Mouse (Mus musculus): Measurements from ENCODE around the gene Cnot2.
"Not testable (repeated sequence)": the region's sequence is repeated elsewhere in the genome, so short reads cannot be mapped to it uniquely, and the experiment has no call there.

The Cnot2 gene

DNA sequence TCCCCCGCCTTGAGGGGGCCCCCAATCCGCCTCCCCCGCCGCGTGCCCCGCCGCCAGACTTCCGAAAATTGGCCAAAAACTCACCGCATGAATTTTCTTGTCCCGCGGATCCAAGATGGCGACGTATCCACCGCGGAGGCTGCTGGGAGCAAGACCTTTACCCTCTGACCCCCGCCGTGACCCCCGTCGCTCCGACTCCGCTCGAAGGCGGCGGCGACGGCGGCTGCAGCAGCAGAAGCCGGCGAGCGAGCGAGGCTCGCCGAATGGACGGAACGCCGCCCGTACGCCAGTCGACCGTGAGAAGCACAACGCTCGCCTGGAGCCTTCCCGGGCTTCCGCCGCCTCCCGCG is at the start of gene Cnot2:
Gene Cnot2, minus strand, starts transcription at position 143 of the 350 bp plus-strand sequence.
- DNase-seq, result peak; percentile 92

DNA sequence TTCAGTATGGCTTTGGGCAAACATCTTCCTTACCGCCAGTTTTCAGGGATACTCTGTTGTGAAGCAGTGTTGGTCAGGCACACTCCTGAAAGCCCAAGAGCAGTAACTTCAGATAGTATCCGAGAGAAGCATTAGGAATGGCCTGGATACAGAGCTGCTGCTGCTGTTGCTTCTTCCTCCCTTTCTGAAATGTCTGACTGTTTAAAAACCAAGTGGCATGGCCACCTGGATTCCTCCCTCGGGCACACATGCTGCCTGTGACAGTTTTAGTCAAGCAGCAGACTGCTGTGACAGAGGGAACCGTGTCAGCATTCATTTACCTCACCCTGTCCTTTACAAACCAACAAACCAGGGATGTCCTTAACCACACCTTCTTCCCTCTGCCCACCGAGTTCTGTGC is 47.6 kb upstream of the Cnot2 start:
- DNase-seq, result no peak

DNA sequence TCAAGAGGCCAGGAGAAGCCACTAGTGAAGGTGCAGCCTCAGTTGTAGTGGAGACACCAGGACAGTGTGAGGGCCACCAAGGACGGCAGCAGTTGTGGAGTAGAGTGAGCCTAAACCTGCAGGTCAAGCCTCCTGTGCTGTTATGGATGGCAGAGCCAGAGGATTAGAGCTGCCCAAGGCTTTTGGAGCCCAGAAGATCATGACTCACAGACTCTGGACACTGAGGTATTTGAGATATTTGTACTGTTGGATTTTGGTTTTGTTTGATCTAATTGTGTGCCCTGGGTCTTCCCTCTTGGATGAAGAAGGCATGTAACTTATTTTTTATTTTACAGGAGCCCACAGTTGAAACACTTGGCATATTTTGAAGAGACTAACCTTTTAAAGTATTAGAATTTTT is 44.7 kb upstream of the Cnot2 start:
- no peak for DNase-seq

DNA sequence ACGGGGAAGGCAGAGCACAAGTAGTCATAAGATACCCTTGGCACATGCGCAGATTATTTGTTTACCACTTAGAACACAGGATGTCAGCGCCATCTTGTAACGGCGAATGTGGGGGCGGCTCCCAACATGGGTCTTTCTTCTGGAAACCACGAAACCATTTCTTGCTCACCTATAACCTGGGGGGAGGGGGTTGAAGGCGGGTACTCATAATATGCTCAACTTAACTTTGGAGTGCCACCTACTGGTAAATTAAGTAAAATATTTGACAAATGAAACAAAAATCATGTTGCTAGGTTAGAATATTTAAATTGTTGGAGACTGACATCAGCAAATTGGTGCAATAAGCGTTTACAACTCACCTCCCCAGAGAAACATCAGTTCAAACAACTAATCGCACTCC is 31.9 kb upstream of the Cnot2 start:
- DNase-seq, result peak; percentile 45 to 71

DNA sequence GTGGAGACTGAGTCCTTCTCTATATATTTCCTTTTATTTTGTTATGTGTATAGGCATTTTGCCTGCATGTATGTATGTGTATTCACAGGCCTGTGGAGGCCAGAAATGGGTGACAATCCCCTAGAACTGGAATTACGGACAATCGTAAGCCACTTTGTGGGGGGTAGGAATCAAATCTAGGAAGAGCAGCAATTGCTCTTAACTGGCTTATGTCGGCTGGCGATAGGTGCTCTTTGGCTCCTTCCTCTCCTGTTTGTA is 23.5 kb upstream of the Cnot2 start:
- DNase-seq, result no peak

DNA sequence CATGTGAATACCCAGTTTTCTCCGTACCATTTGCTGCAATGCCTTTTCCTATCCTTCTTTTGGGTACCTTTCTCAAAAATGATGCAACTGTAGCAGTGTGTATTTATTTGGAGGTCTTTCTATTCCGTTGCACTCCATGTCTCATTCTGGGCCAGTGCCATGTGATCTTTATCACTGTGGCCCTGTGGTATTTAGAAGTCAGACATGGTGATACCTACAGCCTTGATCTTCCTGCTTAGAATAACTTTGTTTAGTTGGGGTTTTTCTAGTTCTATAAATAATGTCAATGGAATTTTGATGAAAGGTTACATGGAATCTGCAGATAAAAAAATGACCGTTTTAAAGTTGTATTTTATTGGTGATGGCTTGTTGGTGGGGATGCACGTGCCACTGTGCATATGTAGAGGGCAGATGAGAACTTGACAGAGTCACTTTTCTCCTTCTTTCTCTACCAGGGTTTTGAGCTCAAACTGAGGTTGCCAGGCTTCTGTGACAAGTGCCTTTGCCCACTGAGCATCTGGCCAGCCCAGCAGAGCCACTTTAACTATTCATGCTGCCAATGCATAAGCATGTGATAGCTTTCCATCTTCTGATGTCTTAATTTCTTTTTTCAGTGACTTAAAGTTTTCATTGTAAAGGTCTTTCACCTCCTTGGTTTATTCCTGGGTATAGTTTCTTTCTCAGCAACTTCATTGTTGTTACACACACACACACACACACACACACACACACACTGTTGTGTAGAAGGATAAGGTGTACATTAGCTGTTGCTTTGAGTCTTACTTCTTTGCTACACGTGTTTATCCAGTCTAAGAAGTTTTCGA is 23.0 kb upstream of the Cnot2 start:
- DNase-seq, result no peak

DNA sequence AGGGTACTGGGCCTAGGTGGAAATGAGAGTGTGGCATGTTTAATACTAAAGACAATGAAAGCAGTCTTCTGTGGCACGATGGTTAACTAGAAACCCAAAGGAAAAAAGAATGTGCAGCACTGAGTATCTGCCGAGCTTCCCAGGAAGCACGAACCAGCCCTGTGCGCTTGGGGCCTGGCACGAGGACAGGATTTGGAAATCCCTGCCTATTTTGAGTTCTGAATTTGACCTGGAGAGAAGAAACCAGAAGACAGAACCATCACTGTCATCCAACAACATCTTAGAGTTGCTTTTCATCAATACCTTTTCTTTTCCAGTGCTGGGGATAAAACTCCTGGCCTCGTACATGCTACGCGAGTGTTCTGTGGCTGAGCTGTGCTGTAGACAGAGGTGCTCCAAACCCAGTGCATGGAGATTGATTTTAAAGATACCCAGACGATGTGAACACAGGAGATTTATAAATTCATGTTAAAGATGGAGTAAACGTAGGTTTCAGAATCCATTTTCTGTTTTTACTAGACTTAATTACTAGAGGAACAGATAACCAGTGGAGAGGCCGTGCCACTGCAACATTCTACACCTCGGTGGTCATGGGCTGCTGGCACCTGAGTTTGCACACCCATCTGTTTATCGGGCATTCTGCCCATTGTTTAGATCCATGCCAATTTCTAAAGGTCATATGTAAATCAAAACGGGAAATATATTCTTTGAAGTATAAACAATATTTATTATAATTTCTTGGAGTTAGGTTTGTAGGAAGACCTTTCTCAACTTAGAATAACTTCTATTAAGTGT is 17.9 kb upstream of the Cnot2 start:
- no peak for DNase-seq

DNA sequence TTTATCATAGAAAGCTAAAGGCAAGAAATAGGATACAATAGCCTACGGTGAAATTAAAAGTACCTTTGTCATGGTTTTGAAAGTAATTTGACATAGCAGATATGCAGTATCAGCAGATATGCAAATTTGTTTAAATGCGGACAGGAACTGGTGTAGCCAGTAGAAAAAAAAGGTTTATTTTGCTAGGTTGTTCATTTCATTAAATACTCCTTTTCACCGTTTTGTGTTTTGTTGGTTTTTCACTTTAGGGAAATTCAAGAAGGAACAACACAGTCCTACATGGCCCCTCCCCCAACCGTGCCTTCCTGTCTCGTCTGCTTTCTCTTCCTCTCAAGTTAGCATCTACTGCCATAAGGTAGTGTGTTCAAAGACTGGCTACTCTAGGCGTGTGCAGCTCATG is 1.4 kb upstream of the Cnot2 start:
- DNase-seq, result peak; percentile 61 to 70

DNA sequence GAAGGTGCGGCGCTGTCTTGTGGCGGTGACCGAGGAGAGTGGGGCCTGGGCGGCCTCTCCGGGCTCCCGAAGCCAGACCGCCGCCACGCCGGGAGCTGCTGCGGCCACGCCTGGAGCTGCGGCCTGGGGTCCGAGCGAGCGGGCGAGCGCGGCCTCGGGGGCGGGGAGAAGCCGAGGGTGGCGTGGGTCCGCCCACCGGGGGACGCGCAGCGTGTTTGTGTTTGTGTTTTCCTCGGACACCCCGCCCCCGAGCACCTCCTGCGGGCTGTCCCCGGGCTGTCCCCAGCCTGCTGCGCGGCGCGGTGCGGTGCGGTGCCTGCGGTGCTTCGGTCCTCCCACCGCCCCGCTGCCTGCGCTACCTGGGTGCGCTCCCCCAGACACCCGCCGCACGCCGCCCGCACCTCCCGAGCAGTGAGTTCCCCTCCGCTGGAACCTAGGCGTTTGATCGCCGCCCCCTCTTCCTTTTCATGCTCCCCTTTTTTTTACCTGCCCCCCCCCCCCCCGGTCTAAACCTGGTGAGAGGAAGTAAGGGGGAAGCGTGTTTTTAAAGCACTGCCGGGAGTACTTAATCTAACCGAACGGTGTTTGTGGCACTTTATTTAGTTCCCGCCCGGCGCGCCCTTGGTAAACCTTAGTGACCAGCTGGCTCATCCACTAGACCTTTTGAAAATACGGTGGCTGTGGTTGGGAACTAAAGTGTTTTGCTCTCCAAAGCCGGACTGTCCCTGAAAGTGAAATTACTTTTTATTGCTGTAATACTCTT is 589 bp upstream of the Cnot2 start:
- peak; percentile 72 to 82 for DNase-seq

DNA sequence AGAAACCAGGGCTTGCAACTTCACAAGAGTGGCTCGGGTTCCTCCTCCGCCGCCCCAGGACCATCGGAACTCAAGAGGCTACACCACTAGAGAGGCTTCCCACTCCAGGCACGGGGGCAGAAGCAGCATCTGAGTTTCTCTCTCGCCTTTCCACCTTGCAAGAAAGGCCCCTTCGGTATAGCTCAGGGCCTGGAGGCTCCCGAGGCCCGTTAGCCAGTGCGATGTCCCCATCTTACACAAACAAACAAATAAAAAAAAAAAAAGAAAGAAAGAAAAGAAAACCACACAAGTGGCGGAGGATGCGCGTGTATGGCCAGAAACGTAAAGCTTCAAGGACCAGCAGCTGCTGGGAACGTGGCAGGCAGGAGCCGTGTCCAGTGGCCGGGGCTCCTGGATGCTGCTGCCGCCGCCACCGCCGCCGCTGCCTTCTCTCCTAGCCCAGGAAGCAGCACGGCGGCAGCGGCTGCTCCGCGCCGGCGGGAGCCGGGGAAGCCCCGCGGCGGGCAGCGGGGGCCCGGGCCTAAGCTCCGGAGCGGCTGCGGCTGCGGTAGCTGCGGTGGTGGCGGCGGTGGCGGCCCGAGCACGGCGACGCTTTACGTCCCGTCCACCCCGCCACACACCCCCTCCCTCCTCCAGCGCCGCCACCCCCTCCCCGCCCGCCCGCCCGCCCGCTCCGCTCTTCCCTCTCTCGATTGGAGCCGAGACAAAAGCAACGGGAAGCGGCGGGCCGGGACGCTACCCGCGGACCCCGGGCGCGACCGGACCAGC is 536 bp downstream of the Cnot2 start:
- DNase-seq, result peak; percentile 59 to 68

DNA sequence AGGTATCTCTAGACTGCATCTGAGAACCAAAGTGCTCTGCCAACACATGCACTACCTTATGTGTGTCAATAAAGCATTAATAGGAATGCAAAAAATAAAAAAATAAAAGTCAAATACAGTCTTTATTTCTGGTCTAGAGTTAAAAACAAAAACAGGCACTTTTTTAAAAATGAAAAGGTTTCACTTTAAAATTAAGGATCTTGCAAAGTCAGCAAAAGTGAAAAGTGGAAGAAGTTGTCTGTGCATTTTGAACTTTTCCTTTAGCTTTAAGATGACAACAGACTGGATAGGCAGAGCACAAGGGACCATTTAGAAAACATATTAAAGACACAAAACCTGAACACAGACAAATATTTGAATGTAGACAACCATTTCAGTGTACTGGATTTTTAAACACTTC is 1.8 kb downstream of the Cnot2 start:
- DNase-seq, result no peak

DNA sequence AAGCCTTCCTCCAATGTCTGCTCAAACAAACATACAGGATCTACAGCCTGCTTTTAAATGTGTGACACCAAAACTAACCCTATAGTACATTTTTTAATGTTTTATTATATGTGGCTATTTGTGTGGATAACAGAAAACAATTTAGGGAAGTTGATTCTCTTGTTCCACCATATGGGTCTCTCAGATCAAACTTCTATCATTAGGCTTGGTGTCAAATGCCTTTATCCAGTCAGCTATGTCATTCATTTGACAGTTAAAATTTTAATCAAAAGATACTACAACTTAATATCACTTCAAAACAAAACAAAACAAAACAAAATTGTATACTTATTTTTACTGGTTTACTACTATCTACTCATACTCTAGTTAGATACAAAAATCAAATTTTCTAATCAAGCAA is 2.9 kb downstream of the Cnot2 start:
- DNase-seq, result no peak

DNA sequence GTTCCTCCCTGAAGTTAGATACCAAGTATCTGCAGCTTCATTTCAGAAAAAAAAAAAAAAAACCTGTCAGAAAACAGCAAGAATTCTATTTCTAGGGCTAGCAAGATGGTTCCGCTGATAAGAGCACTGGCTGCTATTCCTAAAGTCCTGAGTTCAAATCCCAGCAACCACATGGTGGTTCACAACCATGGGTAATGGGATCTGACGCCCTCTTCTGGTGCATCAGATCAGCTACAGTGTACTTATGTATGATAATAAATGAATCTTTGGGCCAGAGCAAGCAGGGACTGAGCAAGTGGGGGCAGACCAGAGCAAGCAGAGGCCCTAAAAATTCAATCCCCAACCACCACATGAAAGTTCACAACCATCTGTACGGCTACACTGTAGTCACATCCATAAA is 4.1 kb downstream of the Cnot2 start:
- DNase-seq, result no peak

DNA sequence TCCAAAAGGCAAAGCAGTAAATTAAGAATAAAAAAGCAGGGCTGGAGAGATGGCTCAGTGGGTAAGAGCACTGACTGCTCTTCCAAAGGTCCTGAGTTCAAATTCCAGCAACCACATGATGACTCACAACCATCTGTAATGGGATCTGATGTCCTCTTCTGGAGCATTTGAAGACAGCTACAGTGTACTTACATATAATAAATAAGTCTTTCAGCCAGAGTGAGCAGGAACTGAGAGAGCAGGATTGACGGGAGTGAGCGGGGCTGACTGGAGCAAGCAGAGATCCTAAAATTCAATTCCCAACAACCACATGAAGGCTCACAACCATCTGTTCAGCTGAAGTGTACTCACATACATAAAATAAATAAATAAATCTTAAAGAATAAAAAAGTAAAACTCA is 5.2 kb downstream of the Cnot2 start:
- not testable (repeated sequence) for DNase-seq

DNA sequence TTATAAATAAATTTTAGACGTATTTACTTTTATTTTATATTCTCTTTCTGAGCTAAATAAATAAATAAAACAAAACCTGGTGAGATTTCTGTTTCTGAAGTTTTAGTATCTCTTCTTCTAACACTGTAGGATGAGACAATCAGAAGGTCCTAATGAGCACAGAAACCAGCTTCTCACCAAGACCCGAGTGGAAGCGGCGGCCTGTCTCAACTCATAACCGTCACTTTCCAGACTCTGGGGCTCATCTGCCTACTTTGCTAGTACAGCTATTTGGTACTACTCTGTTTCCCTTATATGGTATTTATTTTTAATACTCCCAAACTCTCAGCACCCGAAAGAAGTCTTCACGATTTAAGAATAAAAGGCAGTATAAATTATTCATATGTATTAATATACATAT is 10.8 kb downstream of the Cnot2 start:
- DNase-seq, result no peak

DNA sequence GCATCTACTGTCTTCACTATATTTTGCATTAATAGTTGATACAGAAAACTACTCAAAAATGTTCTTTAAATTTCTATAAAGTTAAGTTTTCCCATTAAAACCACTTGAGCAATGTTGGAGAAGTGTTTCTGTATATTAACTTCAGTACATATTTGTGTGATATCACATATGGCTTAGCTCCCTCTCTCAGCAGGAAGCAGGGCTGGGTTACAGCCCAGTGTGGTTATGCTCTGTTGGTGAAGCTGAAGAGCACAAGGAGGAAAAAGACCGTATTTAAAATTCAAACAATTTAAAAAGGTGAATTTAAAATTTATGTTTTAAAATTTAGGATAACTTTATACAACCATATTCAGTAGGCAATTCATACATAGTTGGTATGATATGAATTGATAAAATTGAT is 12.8 kb downstream of the Cnot2 start:
- DNase-seq, result peak in 1 of 2 experiments; percentile 28

DNA sequence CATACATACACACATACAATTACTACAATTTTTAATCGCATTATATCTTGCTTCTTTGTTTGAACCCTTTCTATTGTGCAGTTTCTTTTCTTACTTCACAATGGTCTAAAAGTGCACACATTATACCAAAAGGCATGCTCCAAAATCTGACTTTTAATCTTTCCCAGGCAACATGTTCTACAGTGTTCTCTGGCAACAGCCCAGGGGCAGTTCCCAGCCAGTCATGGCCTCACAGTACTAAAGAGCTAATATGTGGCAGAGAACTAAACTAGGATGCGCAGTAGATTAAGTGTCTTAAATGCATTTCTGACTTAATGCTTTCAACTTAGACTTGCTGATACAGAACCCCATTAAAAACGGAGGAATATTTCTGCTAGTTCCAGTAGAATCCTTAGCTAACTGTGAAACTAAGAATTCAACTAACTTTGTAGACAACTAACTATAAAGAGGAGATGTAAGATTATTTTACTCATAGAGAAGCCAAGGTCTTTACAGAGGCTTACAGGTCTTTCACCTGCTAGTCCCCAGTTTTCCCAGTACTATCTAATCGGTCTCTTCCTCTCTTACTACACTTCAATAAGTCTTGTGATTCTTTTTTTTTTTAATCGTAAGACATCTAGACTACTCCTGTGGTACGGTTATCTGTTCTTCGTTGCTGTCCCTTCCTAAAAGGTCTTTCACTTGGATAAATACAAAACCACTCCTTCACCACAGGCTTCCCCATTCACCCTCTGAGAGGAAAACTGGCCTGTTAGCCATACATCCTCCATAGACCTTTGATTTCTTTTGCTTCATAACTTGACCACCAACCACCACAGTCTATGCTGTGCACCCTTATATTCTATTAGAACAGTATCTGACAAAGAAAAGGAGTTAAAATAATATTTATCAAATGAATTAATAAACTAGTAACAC is 13.6 kb downstream of the Cnot2 start:
- DNase-seq, result no peak

DNA sequence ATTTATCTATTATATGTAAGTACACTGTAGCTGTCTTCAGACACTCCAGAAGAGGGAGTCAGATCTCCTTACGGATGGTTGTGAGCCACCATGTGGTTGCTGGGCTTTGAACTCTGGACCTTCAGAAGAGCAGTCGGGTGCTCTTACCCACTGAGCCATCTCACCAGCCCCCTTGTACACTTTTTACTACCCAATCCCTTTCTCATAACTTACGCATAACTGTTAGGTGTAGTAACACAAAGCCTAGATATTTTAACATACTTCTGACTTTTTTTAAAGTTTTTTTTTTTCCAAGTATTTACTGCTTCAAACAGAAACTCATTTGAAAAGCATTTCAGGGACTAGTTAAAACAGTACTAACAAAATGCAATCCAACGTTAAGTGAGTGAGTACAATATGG is 14.8 kb downstream of the Cnot2 start:
- DNase-seq, result not testable (repeated sequence)

DNA sequence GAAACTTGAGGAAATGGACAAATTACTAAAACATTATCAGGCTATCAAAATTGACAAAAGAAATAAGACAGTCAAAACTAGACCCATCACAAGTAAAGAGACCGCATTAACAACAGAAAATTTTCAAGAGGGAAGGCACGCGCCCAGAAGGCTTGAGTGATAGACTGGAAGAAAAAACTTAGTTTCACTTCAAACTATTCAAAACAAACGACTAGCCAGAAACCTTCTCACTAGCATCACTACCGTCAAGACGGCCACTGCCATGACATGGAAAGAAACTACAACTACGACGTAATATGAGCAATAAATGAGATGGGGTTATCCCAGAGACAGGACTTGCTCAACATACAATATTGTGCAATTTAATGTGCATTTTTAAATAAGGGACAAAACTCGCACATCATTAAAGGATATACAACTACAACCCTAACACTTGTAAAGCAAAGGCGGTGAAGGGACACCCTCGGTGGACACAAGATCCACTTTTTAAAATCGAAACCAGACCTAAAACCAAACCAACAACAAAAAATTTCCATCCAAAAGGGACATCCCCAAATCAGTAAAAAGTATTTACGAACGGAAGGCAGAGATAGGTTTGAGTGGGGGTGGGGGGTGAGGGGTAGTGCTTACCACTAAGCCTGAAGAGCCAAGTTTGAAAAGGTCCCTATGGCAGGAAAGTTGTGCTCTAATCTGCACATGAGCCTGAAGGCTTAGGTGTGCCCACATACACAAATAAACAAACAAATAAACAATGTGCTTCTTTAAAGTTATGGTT is 16.3 kb downstream of the Cnot2 start:
- no peak for DNase-seq

DNA sequence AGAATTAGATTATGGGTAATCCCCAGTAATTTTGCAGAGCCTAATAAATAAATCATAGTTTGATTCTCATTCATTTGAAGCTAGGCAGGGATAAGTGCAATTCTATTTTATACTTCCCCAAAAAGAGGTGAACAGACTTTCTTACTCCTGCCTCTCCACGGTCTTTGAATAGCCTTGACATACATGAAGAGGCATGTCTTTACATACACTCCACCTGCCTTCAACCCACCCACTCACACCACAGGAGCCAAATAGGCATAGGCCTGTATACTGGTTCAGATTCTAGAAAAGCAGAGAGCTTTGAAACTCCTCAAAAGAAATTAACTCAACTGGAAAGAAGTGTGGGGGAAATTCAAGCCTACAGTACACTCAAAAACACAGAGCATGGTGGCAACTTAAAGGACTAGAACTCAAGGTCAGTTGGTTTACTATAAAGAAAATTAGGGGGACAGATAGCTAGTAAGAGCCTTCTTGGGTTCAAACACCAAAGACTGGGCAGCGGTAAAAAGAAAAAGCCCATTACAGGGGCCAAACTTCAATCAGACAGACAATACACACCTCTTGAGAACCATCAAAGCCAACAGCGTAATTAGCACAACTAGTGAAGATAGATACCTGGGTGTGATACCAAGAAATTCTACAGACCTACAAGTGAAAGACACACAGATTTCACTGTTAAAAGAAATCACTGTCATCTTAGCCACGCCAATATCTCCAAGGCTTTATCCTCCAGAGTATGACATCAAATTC is 18.4 kb downstream of the Cnot2 start:
- DNase-seq, result no peak
